ENCODE assay signal across 8 mouse cellular contexts in the genomic region with DNA sequence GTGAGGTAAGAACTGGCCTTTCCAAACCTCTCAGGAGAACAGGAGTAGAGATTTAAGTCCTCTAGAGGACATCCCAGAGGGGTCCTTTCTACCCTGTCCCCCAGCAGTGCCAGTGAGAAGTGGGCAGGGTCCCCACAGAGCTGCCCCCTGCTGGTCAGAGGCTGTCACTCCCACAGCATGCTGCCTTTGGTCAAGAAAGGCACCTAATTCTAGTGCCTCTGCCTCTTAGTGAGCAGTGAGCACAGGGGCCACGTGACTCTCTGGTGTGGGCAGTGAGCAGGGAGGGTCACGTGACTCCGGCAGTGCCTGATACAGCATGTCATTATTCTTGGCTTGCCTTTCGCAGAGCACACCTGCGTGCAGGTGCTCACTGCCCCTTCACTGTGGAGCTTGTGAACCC.
DNase-seq lines count a peak whose midpoint lies in the region; TF ChIP-seq lines count a peak whose summit lies in the region.

No protein-coding gene starts in this region.

- no peaks in the 10 kb centered on the region for H3K27me3 ChIP-seq in small intestine, adult 2 months (ENCODE audit: control insufficient read depth, insufficient read depth, low read length)

- no peak for TF ChIP-seq POLR2A in small intestine, adult 2 months (IDR thresholded peaks at IDR 0.05; ENCODE audit: low read depth, low read length)

- intact Hi-C loops in gastrocnemius, adult 2 months (cut with DNase I): no loop called here

- DNase-seq in gastrocnemius, adult 2 months: peak; percentile 37
- no peak for DNase-seq in gastrocnemius, postnatal 4 days (ENCODE audit: low spot score in 2 of 2)
- peak; percentile 14 for DNase-seq in urinary bladder, postnatal 25 days (ENCODE audit: low spot score)
- DNase-seq in urinary bladder, adult 2 months (ENCODE audit: low spot score): no peak
- peak; percentile 54 for DNase-seq in kidney, postnatal 14 days
- DNase-seq in layer of hippocampus, adult 11-12 months (ENCODE audit: low spot score): no peak
- no peak for DNase-seq in layer of hippocampus, adult 18-20 months (ENCODE audit: low spot score in 2 of 2)

- H3K4me1 ChIP-seq in small intestine, adult 2 months (ENCODE audit: control insufficient read depth, insufficient read depth, insufficient read length, low read length): no peaks in the 10 kb centered on the region

- 12% methylated on average over 5 of the region's 5 CpGs for WGBS in small intestine, adult 2 months

- peak; percentile 70 for TF ChIP-seq CTCF in gastrocnemius, adult 2 months (IDR thresholded peaks at IDR 0.05)
- TF ChIP-seq CTCF in small intestine, adult 2 months (IDR thresholded peaks at IDR 0.05; ENCODE audit: extremely low read depth, insufficient read length, insufficient replicate concordance, low read depth, low read length): peak; percentile 49; the same call in 1 of the 2 replicates

- no peak overlapping the region for H3K27ac ChIP-seq in gastrocnemius, adult 2 months
- H3K27ac ChIP-seq in small intestine, adult 2 months (ENCODE audit: insufficient read depth, low read depth, low read length): no peak overlapping the region

- no peaks in the 10 kb centered on the region for H3K36me3 ChIP-seq in small intestine, adult 2 months (ENCODE audit: control insufficient read depth, insufficient read depth, low read length)

- H3K4me3 ChIP-seq in gastrocnemius, adult 2 months: no peak overlapping the region
- H3K4me3 ChIP-seq in small intestine, adult 2 months (ENCODE audit: low read depth, low read length): no peak overlapping the region

Comparison
In these comparisons a context has a peak if more than half of its experiments do, and no peak if none do; other contexts are left out.
1. DNase-seq: peak in gastrocnemius, adult 2 months (single experiment), urinary bladder, postnatal 25 days (single experiment) and kidney, postnatal 14 days (single experiment); none in gastrocnemius, postnatal 4 days (0 of 2), urinary bladder, adult 2 months (single experiment), layer of hippocampus, adult 11-12 months (single experiment) and layer of hippocampus, adult 18-20 months (0 of 2).